Comparison of ENCODE assay signal across 28 mouse cellular contexts in the genomic region with DNA sequence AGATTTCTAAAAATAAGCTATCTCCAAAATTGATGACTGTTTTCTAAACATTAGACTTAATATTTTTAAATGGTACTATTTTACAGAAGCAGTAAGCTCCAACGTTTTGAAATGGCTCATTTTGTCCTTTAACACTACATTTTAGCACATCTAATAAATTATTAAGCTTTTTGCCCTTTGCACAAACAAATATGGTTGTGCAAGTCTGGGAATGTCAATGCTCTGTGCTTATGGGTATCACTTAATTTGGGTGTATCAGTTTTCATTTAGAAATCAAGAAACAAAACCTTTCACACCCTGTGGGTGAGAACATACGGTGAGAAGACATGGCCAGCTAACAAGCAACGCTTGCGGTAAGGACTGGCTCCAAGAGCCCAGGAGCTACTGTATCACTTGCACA.
"Had no signal": no experiment of that assay in that cellular context is flagged by ENCODE, and none has a peak within 500 bp of the region (broad histone marks: within the 10 kb centered on the region; RNA-seq: fewer than 3 reads in every experiment).

No protein-coding gene starts in this region.

- H3K27ac ChIP-seq: left cerebral cortex, adult 2 months; limb, embryonic 10.5 days; limb, embryonic 12.5 days; limb, embryonic 13.5 days; limb, embryonic 15.5 days; liver, embryonic 12.5 days; liver, embryonic 13.5 days; liver, embryonic 14.5 days; liver, embryonic 15.5 days; lung, embryonic 15.5 days; macrophage; midbrain, embryonic 10.5 days; midbrain, embryonic 12.5 days; midbrain, embryonic 13.5 days; midbrain, embryonic 15.5 days; neural tube, embryonic 12.5 days had no signal

- H3K36me3 ChIP-seq: limb, embryonic 10.5 days; limb, embryonic 12.5 days; limb, embryonic 13.5 days; limb, embryonic 15.5 days; liver, embryonic 12.5 days; liver, embryonic 13.5 days; liver, embryonic 15.5 days; lung, embryonic 15.5 days; midbrain, embryonic 10.5 days; midbrain, embryonic 12.5 days; midbrain, embryonic 13.5 days; midbrain, embryonic 15.5 days; neural tube, embryonic 12.5 days had no signal

- DNase-seq: left cerebral cortex, postnatal 4 days; liver, embryonic 13.5 days; liver, postnatal 0 days; lung, adult 18-20 months; lung, adult 2 months; lung, embryonic 14.5 days; lung, postnatal 10 days; lung, postnatal 14 days; lung, postnatal 36 days; lung, postnatal 4 days; midbrain, embryonic 14.5 days had no signal

- H3K27me3 ChIP-seq: limb, embryonic 12.5 days; limb, embryonic 13.5 days; limb, embryonic 15.5 days; liver, embryonic 12.5 days; liver, embryonic 13.5 days; liver, embryonic 15.5 days; lung, embryonic 15.5 days; megakaryocyte, embryonic 14.5 days; midbrain, embryonic 12.5 days; midbrain, embryonic 13.5 days; midbrain, embryonic 15.5 days; neural tube, embryonic 12.5 days had no signal

- H3K4me1 ChIP-seq: limb, embryonic 10.5 days; limb, embryonic 12.5 days; limb, embryonic 13.5 days; limb, embryonic 15.5 days; liver, embryonic 12.5 days; liver, embryonic 13.5 days; liver, embryonic 15.5 days; lung, embryonic 15.5 days; megakaryocyte, embryonic 14.5 days; midbrain, embryonic 10.5 days; midbrain, embryonic 12.5 days; midbrain, embryonic 13.5 days; midbrain, embryonic 15.5 days; neural tube, embryonic 12.5 days had no signal

- H3K9ac ChIP-seq: limb, embryonic 12.5 days; limb, embryonic 13.5 days; limb, embryonic 15.5 days; liver, embryonic 12.5 days; liver, embryonic 13.5 days; liver, embryonic 14.5 days; liver, embryonic 15.5 days; liver, postnatal 0 days; lung, embryonic 14.5 days; lung, embryonic 15.5 days; midbrain, embryonic 12.5 days; midbrain, embryonic 13.5 days; midbrain, embryonic 15.5 days; neural tube, embryonic 12.5 days had no signal

- H3K4me3 ChIP-seq: left cerebral cortex, adult 2 months; limb, embryonic 10.5 days; limb, embryonic 12.5 days; limb, embryonic 13.5 days; limb, embryonic 15.5 days; liver, embryonic 12.5 days; liver, embryonic 13.5 days; liver, embryonic 15.5 days; lung, embryonic 15.5 days; megakaryocyte, embryonic 14.5 days; midbrain, embryonic 10.5 days; midbrain, embryonic 12.5 days; midbrain, embryonic 13.5 days; midbrain, embryonic 15.5 days; myocyte; neural tube, embryonic 12.5 days had no signal
